Mouse (Mus musculus): ENCODE results near the gene Gm32742. TPM values are rescaled to one million over a fixed set of nuclear protein-coding genes. Genes with fewer than 3 reads are reported as not detected.

Gene Gm32742
- total RNA-seq, 2 experiments from 2014 or later, result not detected

Small RNA genes lying within 50 kb of the gene (microRNA-seq; reads per million reads assigned to microRNA genes)
- 24.9 to 62.4 reads per million in 2 experiments for gene Mir34b
- 408 to 1,628 reads per million in 2 experiments for gene Mir34c

Other genes starting within 250 kb of the Gm32742 start
- 10 to 100 TPM; 42.6 to 48.2 TPM for gene Sik2, start 156.4 kb downstream of the Gm32742 start, total RNA-seq (2021)
- gene Btg4, start 104.6 kb downstream of the Gm32742 start, total RNA-seq (2021), result not detected
- 1 to 10 TPM; 3.6 to 5.9 TPM for gene Layn, start 88.4 kb downstream of the Gm32742 start, total RNA-seq (2021)
- gene 4833427G06Rik, start 63.4 kb downstream of the Gm32742 start, total RNA-seq (2021), result under 1 TPM in 1 of 2 experiments, not detected in 1; 0.67 TPM
- gene Pou2af1, start 48.2 kb upstream of the Gm32742 start, total RNA-seq (2021), result under 1 TPM in 1 of 2 experiments, not detected in 1; 0.17 TPM
- gene Colca2, start 113.1 kb upstream of the Gm32742 start, total RNA-seq (2021), result 1 to 10 TPM; 1.1 to 1.3 TPM
- gene 1810046K07Rik, start 163.4 kb upstream of the Gm32742 start, total RNA-seq (2021), result not detected

Data from layer of hippocampus, adult 18-20 months (tissue).